Mouse (Mus musculus) left cerebral cortex, postnatal 36 days (tissue): Measurements from ENCODE around the gene Arhgap33. TPM values are rescaled to one million over a fixed set of nuclear protein-coding genes. Genes with fewer than 3 reads are reported as not detected.

ENCODE experiments used
- DNase-seq, 2 experiments: peaks; one replicate each; pipeline ENCODE4 v3.0.0; 2021 to 2022; ENCODE audit warnings: low spot score in 2 of 2, mixed read lengths in 1 of 2
- intact Hi-C: fragments of 180-260 bp; cut with DNase I; formaldehyde crosslinking; loops from one replicate; pipeline ENCODE4 v1.15.1; 2025
- total RNA-seq, 2 experiments: library from RNA; stranded (reverse); gene quantifications; 2 replicates each; pipeline ENCODE4 v1.2.3; 2021

Gene Arhgap33
- total RNA-seq: 100 to 1,000 TPM; 156 to 209 TPM

DNA sequence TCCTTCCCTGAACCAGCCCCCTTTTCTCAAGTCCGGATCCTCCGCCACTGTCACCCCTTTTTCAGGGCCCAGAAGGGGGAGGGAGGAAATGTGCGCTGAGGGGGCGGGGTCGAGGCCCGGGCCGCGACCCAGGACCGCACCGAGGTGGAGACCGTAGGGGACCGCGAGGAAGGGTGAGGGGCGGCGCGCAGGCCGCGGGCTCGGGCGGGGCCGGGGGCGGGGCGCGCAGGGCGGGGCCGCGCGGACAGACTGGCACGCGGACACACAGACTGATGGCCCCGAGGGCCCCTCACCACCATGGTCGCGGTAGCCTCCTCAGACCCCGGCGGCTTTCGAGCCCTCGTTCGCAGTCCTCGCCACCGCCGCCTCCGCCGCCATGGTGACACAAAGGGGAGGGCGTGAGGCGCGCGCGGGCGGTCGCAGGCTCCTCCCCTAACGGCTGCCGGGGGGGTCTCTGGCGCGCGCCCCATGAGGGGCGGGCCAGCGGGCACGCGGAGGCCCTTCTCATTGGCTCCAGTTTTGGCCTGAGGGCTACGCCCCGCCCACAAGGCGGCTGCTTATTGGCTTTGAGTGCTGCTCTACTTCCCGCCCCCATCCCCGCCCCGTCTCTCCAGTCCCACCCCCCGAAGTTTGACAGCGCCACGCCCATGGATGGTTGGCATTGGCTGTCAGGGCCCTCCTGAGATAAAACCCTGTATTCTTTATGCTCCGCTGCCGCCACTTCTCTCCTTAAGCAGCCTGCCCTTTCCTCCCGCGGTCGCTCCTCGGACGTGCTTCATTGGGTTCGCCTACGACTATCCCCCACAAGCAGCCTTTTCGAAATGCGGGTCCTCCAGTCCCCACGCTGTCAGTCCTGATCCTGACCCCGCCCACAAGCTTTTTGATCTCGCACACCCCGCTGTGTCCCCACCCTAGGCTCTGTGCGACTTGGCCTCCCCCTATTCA lies at the start of gene Arhgap33:
Gene Arhgap33 (minus strand): TSS at position 428 of the 945 bp plus-strand sequence.
- intact Hi-C loops: loop anchor here (5.0 to 10.0 kb wide), 2 partner anchors 43 to 90 kb away; partner anchors contain the start of genes Aplp1 and Prodh2
- DNase-seq: peak; percentile 95 to 97

DNA sequence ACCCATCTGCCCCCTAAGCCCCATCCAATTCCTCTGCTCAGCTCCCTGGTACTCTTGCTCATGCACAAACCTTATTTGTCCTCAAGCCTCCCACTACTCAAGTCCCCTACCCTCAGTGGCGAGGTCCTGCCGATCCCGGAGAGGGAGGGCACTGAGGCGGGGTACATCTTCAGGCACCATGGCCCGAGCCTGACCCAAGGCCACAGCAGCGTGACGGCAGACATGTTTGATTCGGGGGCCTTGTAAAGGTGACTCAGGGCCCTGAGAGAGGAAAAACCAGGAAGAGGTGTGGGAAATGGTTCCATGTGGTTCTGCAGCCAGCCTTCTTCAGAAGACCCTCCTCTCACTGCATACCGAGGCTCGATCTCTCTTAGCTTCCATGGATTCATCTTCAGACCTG lies 49.5 kb upstream of the Arhgap33 start:
- intact Hi-C loops: no loop called here

DNA sequence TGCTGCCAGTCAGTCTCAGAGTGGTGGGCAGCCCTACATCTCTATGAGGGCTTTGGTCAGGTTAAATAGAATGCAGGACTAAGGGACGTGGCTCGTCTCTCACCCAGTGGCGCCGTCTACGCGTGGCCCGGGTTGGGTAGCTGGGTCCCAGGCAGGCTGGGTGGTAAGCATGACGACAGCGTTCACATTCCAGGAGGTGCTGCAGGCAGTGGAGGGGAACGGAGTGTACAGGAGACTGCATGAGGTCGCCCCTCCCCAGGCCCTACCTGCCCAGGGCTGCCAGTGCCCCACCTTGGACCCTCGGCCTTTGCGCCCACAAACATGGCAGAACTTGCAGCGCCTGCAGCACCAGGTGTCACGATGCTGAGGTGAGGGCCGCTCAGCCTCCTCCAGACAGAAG lies 46.7 kb upstream of the Arhgap33 start:
- DNase-seq: no peak
- intact Hi-C loops: no loop called here

More for the DNA sequence above, 49.5 kb upstream of the Arhgap33 start:
- no peak for DNase-seq

DNA sequence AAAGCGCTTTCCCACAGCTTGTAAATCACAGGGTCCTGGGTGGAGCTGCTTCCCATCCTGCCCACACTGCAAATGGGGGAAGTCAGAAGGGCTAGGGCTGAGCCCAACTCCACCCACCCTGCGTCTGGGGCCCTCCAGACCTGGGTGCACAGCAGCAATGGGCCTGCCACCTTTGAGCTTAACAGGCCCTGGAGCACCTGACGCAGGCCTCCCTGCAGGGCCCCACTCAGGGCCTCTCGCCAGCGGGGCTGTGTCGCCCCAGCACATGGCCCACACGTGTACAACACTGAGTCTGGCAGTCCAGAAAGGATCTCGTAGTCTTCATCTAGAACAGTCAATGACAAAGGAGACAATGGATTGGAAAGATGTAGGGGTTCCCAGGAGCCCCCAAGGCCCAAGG lies 45.1 kb upstream of the Arhgap33 start:
- intact Hi-C loops: no loop called here
- no peak for DNase-seq

DNA sequence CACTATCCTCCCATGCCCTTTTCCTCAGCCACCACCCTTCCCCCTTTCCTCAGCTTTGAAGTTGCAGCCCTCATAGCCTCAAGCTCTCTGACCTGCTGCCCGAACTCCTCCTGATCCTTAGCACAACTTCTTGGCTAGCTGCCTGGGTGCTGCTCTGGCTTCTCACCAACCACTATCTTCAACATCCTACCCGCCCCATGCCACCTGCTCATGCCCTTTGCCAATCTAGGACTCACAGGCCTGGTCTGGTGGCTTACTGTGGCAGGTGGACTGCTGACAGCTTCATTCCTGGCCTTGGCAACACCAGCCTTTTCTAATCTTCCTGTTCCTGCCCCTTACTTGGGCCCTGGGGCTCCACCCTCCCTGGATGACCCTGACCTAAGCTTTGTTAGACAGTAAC lies 38.1 kb upstream of the Arhgap33 start:
- intact Hi-C loops: no loop called here
- DNase-seq: no peak

DNA sequence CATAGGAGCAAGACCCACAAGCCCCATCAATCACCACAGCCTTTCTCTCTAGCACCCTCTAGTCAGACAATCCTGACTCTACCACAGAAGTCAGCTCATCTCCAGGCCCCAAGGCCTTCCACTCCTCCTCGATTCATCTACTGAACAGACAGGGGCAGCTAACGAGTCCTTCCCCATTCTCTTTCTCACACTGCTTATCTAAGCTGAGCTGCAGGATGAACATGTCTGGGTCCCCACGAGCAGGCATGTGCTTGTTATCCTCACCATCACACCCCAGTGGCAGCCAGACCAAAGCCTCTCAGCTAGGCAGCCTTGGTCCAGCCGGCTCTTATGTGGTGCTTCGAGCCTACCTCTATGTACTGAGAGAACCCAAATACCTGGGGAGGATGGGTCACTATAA lies 37.5 kb upstream of the Arhgap33 start:
- intact Hi-C loops: no loop called here
- DNase-seq: no peak

DNA sequence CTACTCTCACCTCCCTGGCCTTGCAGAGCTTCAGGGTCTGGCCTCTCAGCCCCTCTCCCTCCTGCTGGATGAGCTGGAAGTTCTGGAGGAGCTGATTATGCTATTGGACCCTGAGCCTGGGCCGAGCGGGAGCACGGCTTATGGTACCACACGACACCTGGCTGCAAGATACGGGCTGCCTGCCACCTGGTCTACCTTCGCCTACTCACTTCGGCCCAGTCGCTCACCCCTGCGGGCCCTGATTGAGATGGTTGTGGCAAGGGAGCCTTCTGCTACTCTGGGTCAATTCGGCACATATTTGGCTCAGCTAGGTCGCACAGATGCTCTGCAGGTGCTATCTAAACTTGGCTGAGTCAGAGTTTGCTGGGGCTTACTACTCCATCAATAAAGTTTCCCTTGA lies 32.7 kb upstream of the Arhgap33 start:
- DNase-seq: no peak
- intact Hi-C loops: no loop called here

DNA sequence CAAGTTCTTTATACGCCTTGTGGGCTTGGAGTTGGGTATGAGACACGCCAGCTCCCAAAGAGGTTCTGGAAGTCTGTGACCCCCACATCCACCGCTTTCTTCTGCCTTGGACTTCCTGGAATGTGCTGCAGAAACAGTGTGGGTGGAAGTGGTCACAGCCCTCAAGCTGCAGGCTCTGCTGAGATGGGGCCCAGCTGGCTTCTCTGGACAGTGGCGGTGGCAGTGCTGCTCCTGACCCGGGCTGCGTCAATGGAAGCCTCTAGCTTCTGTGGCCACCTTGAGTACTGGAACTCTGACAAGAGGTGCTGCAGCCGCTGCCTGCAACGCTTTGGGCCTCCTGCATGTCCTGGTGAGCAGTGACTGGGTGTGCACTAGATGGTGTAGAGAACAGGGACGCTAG lies 31.2 kb upstream of the Arhgap33 start:
- intact Hi-C loops: no loop called here
- no peak for DNase-seq

DNA sequence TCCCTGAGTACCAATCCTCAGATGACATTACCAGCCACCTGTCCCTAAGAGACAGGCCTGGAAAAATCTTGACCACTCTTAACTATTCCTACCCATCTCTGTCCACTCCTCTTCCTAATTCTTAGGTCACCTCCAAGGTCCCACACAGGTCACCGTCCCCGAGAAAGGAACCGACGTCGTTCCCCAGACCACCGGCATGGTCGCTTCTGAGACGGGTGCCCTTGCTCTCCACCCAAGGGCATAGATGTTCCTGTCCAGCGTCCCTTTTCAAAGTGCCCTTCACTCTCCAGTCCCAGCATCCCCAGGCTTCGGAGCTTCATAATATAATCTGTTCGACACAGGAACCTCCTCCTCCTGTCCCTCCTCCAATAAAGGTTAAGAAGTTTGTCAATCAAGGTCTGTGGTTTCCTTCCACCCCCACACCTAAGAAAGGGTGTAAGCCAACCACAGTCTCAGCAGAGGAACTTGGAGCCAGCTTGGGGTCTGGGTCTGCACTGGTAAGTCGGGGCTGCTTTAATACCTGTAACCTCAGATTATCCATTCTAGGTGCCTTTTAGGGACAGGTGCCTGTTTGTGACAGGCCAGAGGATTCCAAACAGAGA lies 30.2 kb upstream of the Arhgap33 start, which contains the start of gene Igflr1:
Gene Igflr1 (plus strand): TSS at position 458 of the 602 bp plus-strand sequence.
- DNase-seq: no peak
- intact Hi-C loops: no loop called here

DNA sequence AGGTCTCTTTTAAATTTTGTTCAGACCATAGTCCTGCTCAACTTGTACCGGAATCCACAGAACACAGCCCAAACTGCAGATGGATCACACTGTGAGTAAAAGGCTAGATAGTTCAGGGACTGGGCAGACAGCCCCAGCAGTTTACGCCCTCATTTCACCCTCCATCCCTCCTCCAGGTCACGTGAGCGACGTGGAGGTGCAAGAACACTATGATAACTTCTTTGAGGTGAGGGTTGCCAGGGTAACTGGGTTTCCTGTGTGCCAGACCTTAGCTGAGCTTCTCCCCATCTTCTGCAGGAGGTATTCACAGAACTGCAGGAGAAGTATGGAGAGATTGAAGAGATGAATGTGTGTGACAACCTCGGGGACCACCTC lies 29.0 kb upstream of the Arhgap33 start:
- intact Hi-C loops: loop anchor here (2.0 kb wide), 2 partner anchors 25 to 121 kb away; partner anchors contain the start of gene Kmt2b
- no peak for DNase-seq

DNA sequence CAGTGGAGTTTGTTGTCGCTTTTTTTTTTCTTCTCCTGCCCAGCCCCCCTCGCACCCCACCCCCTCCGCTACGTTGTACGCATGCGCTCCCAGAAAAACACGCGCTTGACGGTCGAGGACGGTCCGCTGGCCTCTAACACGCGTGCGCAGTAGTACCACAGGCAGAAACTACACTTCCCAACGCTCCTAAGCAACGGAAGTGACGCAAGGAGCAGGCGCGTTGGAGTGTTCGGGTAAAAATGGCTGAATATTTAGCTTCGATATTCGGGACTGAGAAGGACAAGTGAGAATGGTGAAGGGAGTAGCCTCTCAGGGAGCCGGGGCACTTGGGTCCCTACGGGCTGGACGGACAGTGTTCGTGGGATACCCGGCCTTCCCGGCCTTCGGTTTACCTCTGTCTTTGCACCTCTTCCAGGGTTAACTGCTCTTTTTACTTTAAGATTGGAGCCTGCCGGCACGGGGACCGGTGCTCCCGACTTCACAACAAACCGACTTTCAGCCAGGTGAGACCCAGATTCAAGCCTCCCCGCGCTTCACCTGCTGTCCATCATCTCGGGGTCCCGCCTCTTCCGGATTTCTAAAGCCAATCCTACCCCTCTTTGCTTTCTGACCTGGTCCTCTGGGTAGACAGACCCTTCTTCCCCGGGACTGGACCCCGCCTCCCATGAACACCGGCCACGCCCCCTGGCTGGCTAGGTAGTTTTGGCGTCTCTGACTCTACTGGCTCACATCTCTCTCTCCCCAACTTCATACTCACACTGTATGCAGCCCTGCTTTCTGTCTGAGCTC lies 28.5 kb upstream of the Arhgap33 start, which contains the start of the genes U2af1l4, Gm49396 and Psenen:
Gene U2af1l4 (plus strand): TSS at position 185 of the 789 bp plus-strand sequence.
Gene Gm49396 (plus strand): TSS at position 228 of the 789 bp plus-strand sequence.
Gene Psenen (minus strand): TSS at position 511 of the 789 bp plus-strand sequence.
- DNase-seq: peak; percentile 93 to 95
- intact Hi-C loops: loop anchor here (2.0 kb wide), 2 partner anchors 25 to 121 kb away; partner anchors contain the start of gene Kmt2b

DNA sequence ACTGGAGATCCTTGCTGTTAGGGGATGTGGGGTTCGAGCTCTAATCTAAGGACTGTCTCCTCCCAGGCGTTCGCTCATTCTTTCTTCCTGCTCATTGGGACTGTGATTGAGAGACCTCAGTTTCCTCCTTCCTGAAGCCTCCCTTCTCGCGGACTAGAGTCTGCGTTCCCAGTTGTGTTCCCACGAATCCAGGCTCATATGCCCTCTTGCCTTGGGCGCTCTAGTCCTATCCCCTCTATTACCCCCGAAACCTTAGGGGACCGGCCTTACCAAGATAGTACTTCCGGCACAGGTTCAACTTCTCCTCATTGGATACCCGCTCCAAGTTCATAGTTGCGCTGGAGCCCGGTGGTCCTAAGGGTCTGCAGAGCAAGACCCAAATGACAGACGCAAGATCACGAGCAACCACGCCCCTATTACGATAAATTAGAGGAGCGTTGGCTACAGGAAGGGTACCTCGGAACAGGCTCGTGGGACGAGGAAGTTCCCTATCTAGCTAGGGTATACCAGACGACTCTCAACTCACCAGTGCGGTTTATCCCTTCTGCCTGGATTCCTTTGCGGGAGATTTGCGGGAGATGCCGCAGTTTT lies 27.8 kb upstream of the Arhgap33 start:
- intact Hi-C loops: loop anchor here (2.0 kb wide), 2 partner anchors 26 to 120 kb away; partner anchors contain the start of gene Kmt2b
- DNase-seq: no peak

DNA sequence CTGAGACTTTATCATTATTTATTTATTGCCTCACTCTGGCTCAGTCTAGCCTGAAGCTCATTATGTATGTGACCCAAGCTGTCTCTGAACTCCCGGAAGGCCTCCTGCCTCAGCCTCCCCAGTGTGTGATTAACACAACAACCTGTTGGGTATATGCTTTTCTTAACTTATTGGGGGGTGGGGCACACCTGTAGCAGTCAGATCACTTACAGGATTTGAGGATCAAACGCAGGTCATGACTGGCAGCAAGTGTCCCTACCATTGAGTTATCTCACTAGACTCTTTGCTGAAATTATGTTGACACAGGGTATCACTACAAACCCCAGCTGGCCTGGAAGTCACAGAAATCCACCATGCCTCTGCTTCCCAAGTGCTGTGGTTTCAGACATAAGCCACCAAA lies 25.4 kb upstream of the Arhgap33 start:
- no peak for DNase-seq

DNA sequence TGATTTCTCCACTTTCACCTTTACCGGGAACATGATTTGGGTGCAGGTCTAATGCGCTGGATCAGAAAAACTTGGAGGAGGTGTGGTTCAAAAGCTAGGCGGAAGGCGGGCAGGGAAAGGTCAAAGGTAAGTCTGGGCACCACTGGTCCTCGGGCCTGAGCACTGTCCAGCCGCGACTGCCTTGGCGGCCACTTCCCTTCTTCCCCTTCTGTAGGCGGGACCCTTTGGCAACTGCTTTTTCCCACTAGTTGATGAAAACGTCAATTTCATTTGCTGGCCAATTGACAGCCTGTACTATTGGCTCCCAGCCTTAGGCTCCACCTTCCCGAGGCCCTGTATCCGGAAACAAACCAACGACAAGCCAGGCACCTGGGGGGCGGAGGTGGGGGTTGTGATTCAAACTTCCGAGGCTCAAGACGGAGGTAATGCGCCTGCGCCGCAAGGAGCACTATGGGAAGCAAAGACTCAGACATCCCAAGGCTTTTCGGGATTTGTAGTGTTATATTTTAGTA lies 24.6 kb upstream of the Arhgap33 start, which contains the start of gene Lin37:
Gene Lin37 (minus strand): TSS at position 396 of the 512 bp plus-strand sequence.
- intact Hi-C loops: no loop called here
- peak; percentile 97 to 98 for DNase-seq

More for the DNA sequence above, 25.4 kb upstream of the Arhgap33 start:
- intact Hi-C loops: no loop called here

DNA sequence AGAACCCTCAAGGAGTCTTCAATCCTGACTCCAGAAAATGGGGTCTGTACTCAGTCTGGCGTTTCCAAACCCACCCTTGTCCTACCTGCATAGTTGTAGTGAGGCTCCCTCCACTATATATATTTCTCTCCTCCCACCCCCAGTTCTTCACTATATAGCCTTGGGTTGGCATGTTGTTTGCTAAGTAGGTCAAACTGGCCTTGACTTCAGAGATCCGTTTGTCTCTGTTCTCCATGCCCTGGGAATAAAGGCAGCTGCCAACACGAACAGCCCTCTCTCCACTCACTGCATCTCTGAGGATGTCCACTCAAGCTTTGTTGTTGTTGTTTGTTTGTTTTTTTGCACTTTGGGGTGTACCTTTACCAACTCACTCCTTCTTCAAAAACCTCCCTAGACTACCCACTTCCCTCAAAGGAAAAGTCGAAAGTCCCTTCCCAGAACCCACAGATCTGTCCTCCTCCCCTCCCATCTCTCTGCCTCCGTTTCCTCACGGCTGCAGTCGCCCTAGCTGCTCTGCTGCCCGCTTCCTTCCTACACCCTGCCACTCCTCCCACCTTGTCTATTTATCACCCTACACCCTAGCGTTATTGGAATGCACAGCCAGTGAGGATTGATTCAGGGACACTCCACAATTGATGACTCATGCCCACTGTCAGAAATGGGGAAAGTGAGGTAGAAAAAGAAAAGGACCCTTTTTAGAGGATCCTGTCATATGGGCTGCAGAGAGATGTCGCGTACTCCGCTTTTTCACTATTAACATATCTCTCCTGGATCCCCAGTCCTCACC lies 24.0 kb upstream of the Arhgap33 start:
- no peak for DNase-seq
- intact Hi-C loops: no loop called here

DNA sequence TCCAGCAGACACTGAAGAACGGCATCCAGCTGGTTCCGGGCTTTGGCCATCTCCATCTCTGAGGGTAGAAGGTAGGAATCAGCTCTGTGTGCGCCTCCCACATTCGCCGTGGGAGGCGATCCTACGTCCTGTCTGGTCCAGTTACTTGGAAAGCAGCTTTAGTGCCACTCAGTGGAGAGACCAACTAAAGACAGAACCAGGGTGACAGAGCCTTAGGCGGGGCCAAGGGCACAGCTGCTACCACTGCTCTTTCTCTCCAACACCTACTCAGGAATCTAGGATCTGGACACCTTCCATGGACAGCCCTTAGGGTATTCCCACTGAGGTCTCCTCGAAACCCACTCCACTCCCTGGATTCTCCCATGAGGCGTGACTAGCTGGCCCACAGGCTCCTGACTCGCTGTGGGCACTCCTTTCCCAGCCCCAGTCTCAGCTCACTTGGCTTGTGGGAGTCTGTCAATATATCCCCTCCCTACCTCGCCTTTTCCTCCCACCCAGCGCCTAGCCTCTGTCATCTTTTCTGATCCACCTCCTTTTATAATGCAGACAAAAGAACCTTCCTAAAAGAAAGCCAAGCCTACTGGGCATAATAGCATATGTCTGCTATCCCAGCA lies 23.1 kb upstream of the Arhgap33 start:
- intact Hi-C loops: no loop called here
- DNase-seq: no peak

DNA sequence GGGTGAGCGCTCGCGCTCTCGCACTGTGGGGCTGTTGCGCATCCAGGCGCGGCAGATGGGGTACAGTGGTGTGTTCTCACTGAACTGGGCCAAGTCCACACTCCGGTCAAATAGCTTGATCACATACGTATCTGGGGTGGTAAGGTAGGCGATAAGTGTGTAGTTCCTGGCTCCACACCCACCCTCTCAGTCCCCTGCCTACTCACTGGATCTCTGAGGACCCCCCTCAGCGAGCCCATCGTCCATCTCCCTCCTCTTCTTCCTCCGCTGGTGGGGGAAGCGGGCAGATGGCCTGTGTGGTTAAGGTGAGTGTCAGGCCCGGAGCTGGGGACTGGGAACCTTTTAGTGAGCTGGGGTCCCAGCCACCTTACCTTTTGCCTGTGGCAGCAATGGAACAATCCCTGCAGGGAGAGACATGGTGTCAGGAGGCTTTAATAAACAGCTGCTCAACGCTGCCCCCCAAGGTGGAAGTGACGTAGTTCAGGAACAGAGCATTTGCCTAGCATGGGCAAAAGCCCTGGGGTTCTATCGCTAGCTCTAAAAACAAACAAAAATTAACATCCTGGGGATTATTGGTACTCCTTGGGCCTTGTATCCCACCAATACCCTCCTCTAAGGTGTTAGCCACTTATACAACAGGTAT lies 22.2 kb upstream of the Arhgap33 start:
- DNase-seq: no peak
- intact Hi-C loops: no loop called here
